Mouse (Mus musculus) liver, embryonic 14.5 days (tissue): Measurements from ENCODE around the gene Ing4. TPM values are rescaled to one million over a fixed set of nuclear protein-coding genes. Genes with fewer than 3 reads are reported as not detected.

Source experiments
- ATAC-seq: fragments of 200-750 bp; cut with Nextera tagmentation; 2 replicates; pipeline ENCODE4 v1.8.0; 2017; ENCODE audit warnings: moderate number of reproducible peaks, mild to moderate bottlenecking, moderate library complexity; ENCODE audit not compliant: insufficient read depth
- DNase-seq, 3 experiments: peaks; one replicate each; pipeline ENCODE4 v3.0.0-alpha.2; 2012 to 2013; ENCODE audit warnings: low read depth in 3 of 3, low spot score in 3 of 3
- H3K27ac ChIP-seq: fragments of 300-500 bp; sonication (generic); 2 replicates; pipeline ENCODE4 v1.5.1; 2014; ENCODE audit warnings: moderate library complexity, mild to moderate bottlenecking, control low read depth, inconsistent platforms
- H3K27me3 ChIP-seq: fragments of 300-500 bp; sonication (generic); 2 replicates; pipeline ENCODE4 v1.6.1; 2014; ENCODE audit warnings: mild to moderate bottlenecking, low read length, moderate library complexity; ENCODE audit not compliant: control insufficient read depth, insufficient read depth
- H3K36me3 ChIP-seq: fragments of 300-500 bp; sonication (generic); replicated peaks from 2 replicates; pipeline ENCODE4 v1.6.1; 2014; ENCODE audit warnings: low read depth; ENCODE audit not compliant: control insufficient read depth, insufficient read depth
- H3K4me1 ChIP-seq, 2 experiments: fragments of 200-500 bp in 1 of 2; fragments of 300-500 bp in 1 of 2; sonication (generic) in 1 of 2; replicated peaks; 2 replicates each; pipeline ENCODE4 v1.6.1; 2012 to 2014; ENCODE audit warnings: antibody characterized with exemption in 1 of 2, inconsistent platforms in 1 of 2, low read length in 1 of 2; ENCODE audit not compliant: control insufficient read depth in 2 of 2, insufficient read depth in 2 of 2
- H3K4me2 ChIP-seq: fragments of 300-500 bp; sonication (generic); 2 replicates; pipeline ENCODE4 v1.6.1; 2014; ENCODE audit warnings: low read depth, mild to moderate bottlenecking, control low read depth, moderate library complexity
- H3K4me3 ChIP-seq, 2 experiments: fragments of 200-500 bp in 1 of 2; fragments of 300-500 bp in 1 of 2; sonication (generic) in 1 of 2; 2 replicates each; pipeline ENCODE4 v1.5.1; 2012 to 2014; ENCODE audit warnings: low read depth in 2 of 2, low read length in 2 of 2, mild to moderate bottlenecking in 2 of 2, control low read depth in 1 of 2, inconsistent platforms in 1 of 2, moderate library complexity in 1 of 2; ENCODE audit not compliant: insufficient read depth in 1 of 2
- H3K9ac ChIP-seq: fragments of 300-500 bp; sonication (generic); replicated peaks from 2 replicates; pipeline ENCODE4 v1.6.1; 2014; ENCODE audit warnings: mild to moderate bottlenecking, control low read depth, moderate library complexity
- H3K9me3 ChIP-seq: fragments of 300-500 bp; sonication (generic); 2 replicates; pipeline ENCODE4 v1.6.1; 2016; ENCODE audit warnings: low read length, mixed read lengths; ENCODE audit not compliant: control insufficient read depth
- CTCF ChIP-seq: IDR thresholded peaks from 2 replicates; pipeline ENCODE4 v1.5.1; 2016; ENCODE audit warnings: antibody characterized with exemption, low read depth, control low read depth
- EP300 ChIP-seq: IDR thresholded peaks from 2 replicates; pipeline ENCODE4 v1.6.1; 2016; ENCODE audit warnings: antibody characterized with exemption, low read depth
- WGBS: fragments of 180-500 bp; shearing (Covaris S2); extraction: QIAGEN DNeasy Blood & Tissue Kit; methylation state at CpG from one replicate; pipeline ENCODE4 v1.1.7; 2014; ENCODE audit not compliant: insufficient replicate concordance; 5-methylcytosine and 5-hydroxymethylcytosine counted together
- polyA plus RNA-seq, 2 experiments: library from polyadenylated mRNA; depleted of rRNA in 1 of 2; stranded (reverse) in 1 of 2; unstranded in 1 of 2; fragments of >200 nt; fragmentation: Nextera tagmentation in 1 of 2; extraction: Ambion mirVana in 1 of 2; gene quantifications; 2 replicates each; pipeline versions ENCODE4 v1.2.1 to v1.2.3; 2012 to 2014

Ing4 gene
- polyA plus RNA-seq, 2 experiments: 17.2 to 17.9 TPM

DNA sequence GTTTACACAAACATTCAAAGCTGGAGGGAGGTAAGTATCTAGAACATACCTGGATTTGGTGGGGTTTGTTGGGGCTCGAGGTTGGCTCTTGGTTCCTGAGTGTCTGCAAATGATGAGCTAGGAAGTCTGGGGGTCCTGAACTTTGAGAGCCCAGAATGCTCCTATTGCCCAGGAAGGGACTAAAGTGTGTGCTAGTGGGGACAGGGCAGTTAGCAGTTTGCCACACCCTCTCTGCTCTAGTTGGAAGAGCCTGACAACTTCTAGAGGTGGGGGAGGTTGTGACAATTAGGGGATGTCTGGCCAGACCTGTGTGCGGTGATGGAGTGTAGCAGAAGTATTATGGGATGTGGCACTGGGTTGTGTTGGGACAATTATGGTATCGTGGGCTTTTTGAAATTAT is 55.3 kb downstream of the Ing4 start:
- WGBS: 37% methylated on average over 3 of the region's 3 CpGs
- no peak for ATAC-seq
- H3K4me3 ChIP-seq: no peak overlapping the region
- DNase-seq: no peak
- no peak overlapping the region; the same call in 1 of the 2 replicates for H3K9ac ChIP-seq
- TF ChIP-seq EP300 (no peak), CTCF (no peak)
- peak overlapping the region; percentile 77 for H3K27ac ChIP-seq
- no peaks in the 10 kb centered on the region for H3K9me3 ChIP-seq
- H3K27me3 ChIP-seq: no peaks in the 10 kb centered on the region
- H3K4me1 ChIP-seq: peaks cover 39 to 42% of the 10 kb centered on the region in 2 experiments
- H3K36me3 ChIP-seq: peaks cover 13% of the 10 kb centered on the region
- peak overlapping the region; percentile 89 for H3K4me2 ChIP-seq

DNA sequence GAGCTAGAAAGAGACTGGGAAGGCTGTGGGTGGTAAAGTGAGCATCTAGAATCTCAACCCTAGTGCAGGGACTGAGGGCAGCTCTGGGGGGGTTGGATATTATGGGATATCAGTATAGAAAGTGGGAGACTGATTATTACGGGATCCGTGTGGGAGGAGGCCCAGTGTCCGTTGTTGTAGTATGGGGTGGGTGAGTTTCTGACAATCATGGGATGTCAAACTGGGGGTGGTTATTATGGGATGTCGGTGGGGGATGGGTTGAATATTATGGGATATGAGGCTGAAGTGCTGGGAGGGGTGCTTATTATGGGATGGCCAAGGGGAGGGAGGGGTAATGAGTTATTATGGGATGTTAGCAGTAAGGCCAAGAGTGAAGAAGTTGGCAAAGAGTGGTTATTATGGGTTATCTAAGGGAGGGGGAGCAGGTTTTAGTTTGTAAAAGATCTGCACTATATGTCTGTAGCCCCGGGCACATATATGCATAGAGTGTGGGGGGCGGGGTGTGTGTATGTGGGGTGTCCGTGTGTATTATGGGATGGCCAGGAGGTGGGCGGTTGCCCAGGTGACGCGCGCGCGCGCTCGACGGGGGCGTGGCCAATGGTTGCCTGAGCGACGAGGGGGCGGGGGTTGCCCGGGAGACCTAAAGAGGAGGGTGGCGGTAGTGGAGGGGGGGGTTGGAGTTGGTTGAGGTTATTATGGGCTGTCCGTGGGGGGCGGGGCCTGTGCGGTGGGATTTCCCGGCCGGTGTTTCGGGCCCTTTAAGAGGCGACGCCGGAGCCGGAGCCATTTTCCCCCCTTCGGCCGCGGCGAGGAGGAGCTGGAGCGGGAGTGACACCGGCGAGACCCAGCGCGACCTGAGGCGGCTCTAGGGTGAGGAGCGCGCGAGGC is 56.1 kb downstream of the Ing4 start, which contains the start of gene Chd4:
Gene Chd4, plus strand, starts transcription at position 591 of the 888 bp plus-strand sequence.
- DNase-seq: peak; percentile 82 to 85 (median 84)
- ATAC-seq: peak; percentile 80

DNA sequence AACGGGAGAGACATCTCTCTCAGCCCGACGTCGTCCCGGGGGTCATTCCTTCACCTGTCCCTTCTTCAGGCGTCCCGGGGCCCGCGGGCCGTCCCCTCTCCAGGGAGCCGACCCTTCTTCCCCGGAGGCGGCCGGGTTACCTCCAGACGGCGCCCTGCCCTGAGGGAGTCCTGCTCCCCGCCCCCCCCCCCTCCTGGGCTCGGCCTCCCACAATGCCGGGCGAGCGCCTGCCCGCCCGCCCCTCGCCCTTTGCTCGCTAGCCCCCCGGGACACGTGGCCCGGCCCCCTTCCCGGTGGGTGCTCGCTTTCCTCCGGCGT is 56.7 kb downstream of the Ing4 start:
- Histone ChIP-seq H3K27me3 (no peaks in the 10 kb centered on the region), H3K36me3 (peaks cover 27% of the 10 kb centered on the region), H3K4me1 (peaks cover 30% of the 10 kb centered on the region in 2 experiments), H3K27ac (peak overlapping the region; percentile 82), H3K9ac (peak overlapping the region; percentile 88), H3K4me3 (peak overlapping the region; percentile 85 to 88), H3K9me3 (no peaks in the 10 kb centered on the region), H3K4me2 (peak overlapping the region; percentile 89)
- ATAC-seq: peak; percentile 52
- TF ChIP-seq EP300: no peak
- no peak for TF ChIP-seq CTCF
- 0% methylated on average over 16 of the region's 32 CpGs for WGBS
- no peak for DNase-seq

More for the DNA sequence above, 56.1 kb downstream of the Ing4 start, which contains the start of gene Chd4:
- TF ChIP-seq EP300 (no peak), CTCF (no peak)
- 2% methylated on average over 34 of the region's 45 CpGs for WGBS
- Histone ChIP-seq H3K4me1 (peaks cover 32 to 34% of the 10 kb centered on the region in 2 experiments), H3K9ac (peak within 1 kb of the TSS; percentile 88), H3K4me3 (peak within 1 kb of the TSS; percentile 85 to 88), H3K36me3 (peaks cover 21% of the 10 kb centered on the region), H3K9me3 (no peaks in the 10 kb centered on the region), H3K27me3 (no peaks in the 10 kb centered on the region), H3K27ac (peak within 1 kb of the TSS; percentile 82), H3K4me2 (peak within 1 kb of the TSS; percentile 89)

DNA sequence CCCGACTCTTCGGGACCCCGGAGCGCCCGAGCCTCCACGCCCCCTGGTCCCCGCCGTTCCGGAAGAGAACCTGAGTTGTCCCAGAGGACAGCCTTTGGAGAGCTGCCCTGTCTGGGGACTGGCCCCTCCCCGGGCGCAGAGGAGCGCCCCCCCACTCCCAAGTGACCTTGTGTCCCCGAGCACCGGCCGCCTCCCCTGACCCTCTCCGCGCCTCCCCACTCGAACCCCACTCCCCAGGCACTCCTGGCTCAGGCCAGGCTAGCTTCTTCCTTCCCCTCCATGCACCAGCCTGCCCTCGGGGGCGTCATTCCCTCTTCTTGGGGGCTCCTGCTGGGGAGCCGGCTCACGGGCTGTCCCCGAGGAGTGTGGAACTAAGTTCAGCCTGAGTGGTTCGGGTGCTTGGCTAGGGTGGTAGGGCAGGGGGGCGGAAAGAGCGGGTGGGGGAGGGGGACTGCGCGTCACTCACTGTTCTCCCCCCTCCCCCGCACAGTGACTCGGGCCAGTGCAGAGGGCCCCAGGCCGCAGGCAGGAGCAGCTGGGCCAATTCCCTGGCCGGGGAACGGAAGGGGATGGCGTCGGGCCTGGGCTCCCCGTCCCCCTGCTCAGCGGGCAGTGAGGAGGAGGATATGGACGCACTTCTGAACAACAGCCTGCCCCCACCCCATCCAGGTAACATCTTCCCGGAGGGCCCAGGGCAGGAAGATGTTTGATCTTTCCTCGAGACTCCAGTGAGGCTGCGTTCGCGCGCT is 57.2 kb downstream of the Ing4 start:
- 1% methylated on average over 41 of the region's 44 CpGs for WGBS
- H3K4me3 ChIP-seq: peak overlapping the region; percentile 85 to 88
- no peaks in the 10 kb centered on the region for H3K27me3 ChIP-seq
- no peak for TF ChIP-seq CTCF
- TF ChIP-seq EP300: no peak
- no peak for DNase-seq
- peak; percentile 27 for ATAC-seq
- H3K27ac ChIP-seq: peak overlapping the region; percentile 82
- peaks cover 30% of the 10 kb centered on the region in 2 experiments for H3K4me1 ChIP-seq
- peaks cover 33% of the 10 kb centered on the region for H3K36me3 ChIP-seq
- no peaks in the 10 kb centered on the region for H3K9me3 ChIP-seq
- H3K4me2 ChIP-seq: peak overlapping the region; percentile 89
- peak overlapping the region; percentile 88 for H3K9ac ChIP-seq

DNA sequence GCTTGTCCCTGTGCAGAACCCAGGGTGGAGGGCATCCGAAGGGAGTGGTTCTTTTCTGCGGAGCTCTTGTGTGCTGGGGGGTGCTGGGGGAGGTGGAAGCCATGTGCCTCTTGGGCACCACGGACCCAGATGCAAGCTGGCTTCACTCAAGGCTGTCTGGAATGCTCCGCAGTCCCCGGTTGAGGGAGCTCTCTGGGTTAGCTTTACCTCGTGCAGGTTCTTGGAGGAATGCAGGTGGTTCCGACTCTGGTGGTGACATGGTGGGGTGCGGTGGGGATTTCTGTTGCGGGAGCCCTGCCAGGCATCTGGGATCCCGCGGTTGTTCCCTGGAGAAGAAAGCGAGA is 57.8 kb downstream of the Ing4 start:
- Histone ChIP-seq H3K9ac (peak overlapping the region; percentile 88), H3K4me1 (peaks cover 30% of the 10 kb centered on the region in 2 experiments)

More for the DNA sequence above, 57.8 kb downstream of the Ing4 start:
- TF ChIP-seq CTCF: no peak; the same call in 1 of the 2 replicates
- TF ChIP-seq EP300: no peak
- Histone ChIP-seq H3K9me3 (no peaks in the 10 kb centered on the region), H3K27me3 (no peaks in the 10 kb centered on the region), H3K4me3 (peak overlapping the region; percentile 85 to 88), H3K36me3 (peaks cover 38% of the 10 kb centered on the region), H3K4me2 (peak overlapping the region; percentile 89), H3K27ac (no peak overlapping the region; the same call in 1 of the 2 replicates)
- peak; percentile 6; the same call in 1 of the 2 replicates for ATAC-seq
- DNase-seq: no peak
- WGBS: 4% methylated on average over 12 of the region's 12 CpGs
